Mouse (Mus musculus) G1E (cell line): ENCODE results near the gene Ltbp4. TPM values are rescaled to one million over a fixed set of nuclear protein-coding genes. Genes with fewer than 3 reads are reported as not detected.

ENCODE experiments used
- ATAC-seq: 2 replicates; pipeline ENCODE4 v1.8.0; 2016; ENCODE audit warnings: mild to moderate bottlenecking; ENCODE audit not compliant: insufficient number of reproducible peaks, poor library complexity, low FRiP score, severe bottlenecking; ENCODE audit errors: extremely low read depth
- DNase-seq: peaks from one replicate; pipeline ENCODE4 v3.0.0; 2012; ENCODE audit warnings: low spot score
- H3K27me3 ChIP-seq: 2 replicates; pipeline ENCODE4 v1.6.1; 2012; ENCODE audit warnings: mild to moderate bottlenecking, low read length, inconsistent platforms; ENCODE audit not compliant: insufficient read depth
- H3K36me3 ChIP-seq: replicated peaks from 2 replicates; pipeline ENCODE3; 2012; ENCODE audit warnings: mild to moderate bottlenecking, inconsistent platforms
- H3K4me1 ChIP-seq: 2 replicates; pipeline ENCODE4 v1.6.1; 2012; ENCODE audit warnings: low read depth, low read length, inconsistent platforms, mixed read lengths; ENCODE audit not compliant: insufficient read depth
- H3K4me3 ChIP-seq: 2 replicates; pipeline ENCODE4 v1.5.1; 2012; ENCODE audit warnings: low read depth, mild to moderate bottlenecking, inconsistent platforms, low read length, moderate library complexity, mixed read lengths
- H3K9me3 ChIP-seq: replicated peaks from 2 replicates; pipeline ENCODE4 v1.6.1; 2012; ENCODE audit warnings: inconsistent platforms
- CTCF ChIP-seq: IDR thresholded peaks from 2 replicates; pipeline ENCODE4 v1.5.1; 2012; ENCODE audit warnings: low read depth, low read length, inconsistent platforms, mixed read lengths
- GATA1 ChIP-seq: IDR thresholded peaks from 2 replicates; pipeline ENCODE4 v1.6.1; 2012; ENCODE audit warnings: borderline replicate concordance, low read length, inconsistent platforms, mixed read lengths
- GATA2 ChIP-seq: IDR thresholded peaks from 2 replicates; pipeline ENCODE4 v1.6.1; 2012; ENCODE audit warnings: low read depth, low read length, inconsistent platforms, borderline replicate concordance
- POLR2AphosphoS5 ChIP-seq: IDR thresholded peaks from 2 replicates; pipeline ENCODE4 v1.6.1; 2012; ENCODE audit warnings: low read depth, low read length, inconsistent platforms; ENCODE audit not compliant: insufficient replicate concordance
- TAL1 ChIP-seq: conservative IDR thresholded peaks from 2 replicates; pipeline ENCODE4 v1.6.1; 2012; ENCODE audit warnings: low read depth, low read length, inconsistent platforms, mixed read lengths
- polyA plus RNA-seq: library from polyadenylated mRNA; stranded (reverse); fragments of >175 nt; gene quantifications from 2 replicates; pipeline ENCODE4 v1.2.3, GENCODE M21; 2012
- total RNA-seq, 2 experiments: library from RNA; stranded (forward) in 1 of 2; stranded (reverse) in 1 of 2; fragments of 200-1000 nt in 1 of 2; fragments of >200 nt in 1 of 2; fragmentation: Nextera tagmentation in 1 of 2; gene quantifications; 2 replicates each; pipeline ENCODE4 v1.2.3; 2014 to 2017

Ltbp4 gene
- total and polyA plus RNA-seq, 3 experiments = 0.16 to 9.1 (median 1.0) TPM

DNA sequence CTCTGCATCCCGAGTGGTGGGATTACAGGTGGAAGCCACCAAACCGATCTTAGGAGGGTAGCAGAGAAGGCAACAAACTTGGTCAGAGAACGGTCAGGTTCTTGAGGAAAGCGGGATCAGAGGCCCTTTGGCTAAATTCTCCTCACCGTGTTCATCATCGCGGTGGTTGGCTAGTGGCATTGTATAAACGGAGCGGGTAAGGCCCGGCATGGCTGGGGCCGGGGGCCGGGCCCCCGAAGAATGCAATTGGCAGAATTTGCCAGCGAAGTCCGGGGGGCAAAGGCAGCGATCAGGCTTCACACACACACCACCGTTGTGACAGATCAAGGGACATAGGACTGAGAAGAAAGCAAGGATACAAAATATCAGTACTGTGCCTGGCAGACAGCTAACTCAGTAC, 7.5 kb downstream of the Ltbp4 start:
- Histone ChIP-seq H3K36me3 (no peaks in the 10 kb centered on the region), H3K4me1 (peaks cover 69% of the 10 kb centered on the region), H3K4me3 (peak overlapping the region; percentile 71), H3K9me3 (no peaks in the 10 kb centered on the region), H3K27me3 (peaks cover 80% of the 10 kb centered on the region)
- TF ChIP-seq CTCF = no peak
- TF ChIP-seq GATA2 = no peak
- TF ChIP-seq TAL1 = no peak
- no peak for TF ChIP-seq POLR2AphosphoS5
- no peak for TF ChIP-seq GATA1
- DNase-seq (no peak), ATAC-seq (no peak)

DNA sequence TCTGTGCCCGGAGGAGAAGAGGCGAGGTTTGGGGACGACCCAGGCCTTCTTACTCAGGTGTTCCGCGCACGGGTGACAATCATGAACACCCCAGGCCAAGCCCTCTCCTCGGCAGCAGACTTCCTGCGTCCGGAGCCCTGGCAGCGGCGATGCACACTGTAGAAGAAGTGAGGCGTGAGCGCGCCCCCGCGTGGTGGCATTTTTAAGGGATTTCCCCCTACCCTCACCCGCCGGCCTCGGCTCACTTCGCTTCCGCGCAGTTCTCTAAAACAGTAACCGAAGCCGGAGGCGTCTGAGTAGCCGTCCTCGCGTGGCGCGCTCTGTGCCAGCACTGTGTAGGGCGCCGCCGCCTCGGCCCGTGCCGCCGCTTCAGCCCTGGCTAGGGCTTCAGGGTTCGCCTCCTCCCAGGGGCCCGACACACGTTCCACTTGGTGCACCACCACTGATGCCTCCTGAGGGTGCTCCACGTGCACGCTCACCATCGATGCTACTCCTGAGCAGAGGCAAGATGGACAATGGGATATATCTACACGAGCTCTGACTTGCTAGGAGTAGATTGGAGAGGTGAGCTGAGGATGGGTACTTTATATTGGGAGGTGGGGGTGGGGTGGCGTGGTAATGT, 8.1 kb downstream of the Ltbp4 start:
- ATAC-seq = no peak
- peaks cover 79% of the 10 kb centered on the region for H3K27me3 ChIP-seq
- H3K4me3 ChIP-seq = peak overlapping the region; percentile 64; the same call in 1 of the 2 replicates
- peaks cover 64% of the 10 kb centered on the region for H3K4me1 ChIP-seq
- no peak for DNase-seq
- no peaks in the 10 kb centered on the region for H3K36me3 ChIP-seq
- H3K9me3 ChIP-seq = no peaks in the 10 kb centered on the region
- TF ChIP-seq TAL1 (no peak), POLR2AphosphoS5 (no peak), GATA2 (no peak), CTCF (no peak), GATA1 (no peak)

DNA sequence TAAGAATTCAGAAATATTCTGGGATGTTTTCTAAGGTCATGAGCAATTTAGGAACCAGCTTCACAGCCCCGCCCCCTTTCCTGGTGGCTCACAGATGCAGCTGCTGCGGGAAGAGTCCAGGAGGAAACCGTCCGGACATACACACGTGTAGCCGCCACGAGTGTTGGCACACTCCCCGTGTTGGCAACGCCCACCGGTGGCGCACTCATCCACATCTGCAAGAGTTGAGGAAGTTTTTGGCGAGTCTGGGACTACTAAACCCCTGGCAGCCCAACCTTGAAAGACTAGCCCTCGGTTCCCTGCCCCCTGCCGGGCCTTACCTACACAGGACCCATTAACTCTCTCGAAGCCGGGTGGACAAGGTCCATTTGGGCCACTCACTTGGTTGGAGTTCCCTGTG, 8.8 kb downstream of the Ltbp4 start:
- Histone ChIP-seq H3K4me3 (no peak overlapping the region), H3K9me3 (no peaks in the 10 kb centered on the region), H3K27me3 (peaks cover 77% of the 10 kb centered on the region), H3K4me1 (peaks cover 57% of the 10 kb centered on the region), H3K36me3 (no peaks in the 10 kb centered on the region)
- no peak for ATAC-seq
- TF ChIP-seq CTCF (no peak), TAL1 (no peak), GATA1 (no peak), GATA2 (no peak), POLR2AphosphoS5 (no peak)
- DNase-seq = no peak

DNA sequence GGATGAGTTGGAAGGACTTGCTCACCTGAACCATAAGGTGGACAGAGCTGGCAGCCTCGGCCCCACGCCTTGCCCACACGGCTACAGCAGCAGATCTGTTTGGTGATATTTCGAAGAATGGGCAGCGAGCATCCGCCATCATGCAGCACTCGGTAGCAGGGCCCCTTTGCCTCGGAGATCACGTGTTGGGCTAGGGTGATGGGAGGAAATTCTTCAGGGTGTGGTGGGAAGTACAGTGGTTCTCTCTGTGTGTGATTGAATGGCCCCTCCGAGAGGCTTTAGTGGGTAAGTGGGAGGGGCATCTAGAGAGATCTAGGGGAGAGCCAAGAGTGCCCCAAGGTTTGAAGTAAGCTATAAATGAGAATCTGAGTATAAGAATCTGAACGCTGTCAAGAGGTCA, 9.3 kb downstream of the Ltbp4 start:
- no peak overlapping the region for H3K4me3 ChIP-seq
- ATAC-seq (no peak), DNase-seq (no peak)
- no peaks in the 10 kb centered on the region for H3K36me3 ChIP-seq
- no peaks in the 10 kb centered on the region for H3K9me3 ChIP-seq
- H3K4me1 ChIP-seq = peaks cover 53% of the 10 kb centered on the region
- peaks cover 72% of the 10 kb centered on the region for H3K27me3 ChIP-seq
- TF ChIP-seq POLR2AphosphoS5 (no peak), GATA1 (no peak), CTCF (no peak), TAL1 (no peak), GATA2 (no peak)

DNA sequence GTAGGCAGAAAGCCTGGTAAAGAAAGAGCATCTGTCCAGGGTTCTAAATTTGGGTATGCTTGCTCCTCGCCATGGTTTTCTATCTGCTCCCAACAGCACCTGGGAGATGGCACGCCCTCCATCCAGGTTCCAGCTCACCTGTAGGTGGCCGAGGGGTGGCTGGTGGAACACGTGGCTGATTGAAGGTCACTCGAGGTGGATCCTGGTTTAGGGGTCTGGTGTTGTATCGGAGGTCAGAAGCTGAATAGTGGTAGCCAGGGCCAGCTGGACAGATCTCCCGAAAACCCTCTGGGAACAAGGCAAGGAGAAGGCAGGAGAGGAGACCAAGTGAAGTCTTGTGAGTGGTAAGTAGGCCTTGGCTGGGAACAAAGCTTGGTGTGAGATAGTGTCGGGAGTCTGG, 10.0 kb downstream of the Ltbp4 start:
- DNase-seq = no peak
- Histone ChIP-seq H3K4me1 (peaks cover 46% of the 10 kb centered on the region), H3K4me3 (no peak overlapping the region), H3K27me3 (peaks cover 68% of the 10 kb centered on the region), H3K36me3 (no peaks in the 10 kb centered on the region), H3K9me3 (no peaks in the 10 kb centered on the region)
- no peak for TF ChIP-seq GATA2
- no peak for TF ChIP-seq GATA1
- no peak for TF ChIP-seq POLR2AphosphoS5
- no peak for TF ChIP-seq CTCF
- no peak for TF ChIP-seq TAL1
- no peak for ATAC-seq

DNA sequence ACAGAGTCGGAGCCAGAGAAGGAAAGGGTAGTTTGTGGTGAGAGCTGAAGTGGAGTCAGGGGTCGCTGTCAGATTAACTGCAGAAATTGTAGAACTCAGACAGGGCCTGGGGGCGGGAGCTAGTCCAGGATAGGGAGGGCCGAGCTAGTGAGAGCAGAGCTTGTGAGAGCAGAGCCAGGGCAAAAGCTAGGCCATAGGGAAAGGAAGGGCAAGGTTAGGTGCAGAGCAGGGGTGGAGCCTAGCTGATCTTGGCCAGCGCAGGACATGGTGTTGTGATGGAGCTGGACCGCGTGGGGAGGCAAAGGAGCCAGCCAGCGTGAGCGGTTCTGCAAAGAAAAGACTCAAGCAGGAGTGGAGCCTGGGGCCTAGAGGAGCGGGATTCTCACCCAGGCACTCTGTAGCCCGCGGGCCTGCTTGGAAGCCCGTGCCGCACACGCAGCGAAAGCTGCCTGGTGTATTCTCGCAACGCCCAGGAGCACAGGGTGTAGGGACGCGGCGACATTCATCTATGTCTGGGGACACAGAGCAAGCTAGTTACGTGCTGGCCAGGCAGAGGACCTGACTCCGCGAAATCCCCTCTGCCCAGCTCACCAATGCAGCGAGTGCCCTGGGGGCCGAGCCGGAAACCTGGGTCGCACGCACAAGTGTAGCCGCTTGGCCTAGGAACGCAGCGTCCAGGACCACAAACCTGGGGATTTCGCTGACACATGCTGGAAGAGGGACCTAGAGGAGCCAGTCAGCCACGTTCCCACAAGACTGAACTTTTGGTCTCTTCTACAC, 11.2 kb downstream of the Ltbp4 start:
- H3K4me1 ChIP-seq = peaks cover 34% of the 10 kb centered on the region
- ATAC-seq (no peak), DNase-seq (no peak)

More for the DNA sequence above, 11.2 kb downstream of the Ltbp4 start:
- Histone ChIP-seq H3K9me3 (no peaks in the 10 kb centered on the region), H3K27me3 (peaks cover 63% of the 10 kb centered on the region), H3K4me3 (no peak overlapping the region), H3K36me3 (no peaks in the 10 kb centered on the region)
- TF ChIP-seq GATA2 = no peak
- no peak for TF ChIP-seq POLR2AphosphoS5
- TF ChIP-seq GATA1 = no peak
- no peak for TF ChIP-seq CTCF
- TF ChIP-seq TAL1 = no peak
